Mouse (Mus musculus) erythroblast, embryonic 14.5 days (primary cell): Measurements from ENCODE around the gene Six6.

Source experiments
- GATA1 ChIP-seq: IDR thresholded peaks from 2 replicates; pipeline ENCODE4 v1.6.1; 2012; ENCODE audit warnings: low read length, inconsistent platforms, mixed read lengths
- TAL1 ChIP-seq: IDR thresholded peaks from 3 replicates; pipeline ENCODE4 v1.6.1; 2012; ENCODE audit warnings: low read length, inconsistent platforms, mixed read lengths

GRCm38 (mm10) chr12:72954906-72955305 is 15.2 kb downstream of the Six6 start:
- TF ChIP-seq TAL1 (no peak), GATA1 (no peak)
